Mouse (Mus musculus) G1E (cell line): ENCODE data around the gene Mettl15. TPM values are rescaled to one million over a fixed set of nuclear protein-coding genes. Genes with fewer than 3 reads are reported as not detected.
A peak's percentile ranks its signal among the peaks of the same experiment; 100 is the strongest.

ENCODE experiments used
- ATAC-seq: 2 replicates; pipeline ENCODE4 v1.8.0; 2016; ENCODE audit warnings: mild to moderate bottlenecking; ENCODE audit not compliant: insufficient number of reproducible peaks, poor library complexity, low FRiP score, severe bottlenecking; ENCODE audit errors: extremely low read depth
- DNase-seq: peaks from one replicate; pipeline ENCODE4 v3.0.0; 2012; ENCODE audit warnings: low spot score
- H3K27me3 ChIP-seq: 2 replicates; pipeline ENCODE4 v1.6.1; 2012; ENCODE audit warnings: mild to moderate bottlenecking, low read length, inconsistent platforms; ENCODE audit not compliant: insufficient read depth
- H3K36me3 ChIP-seq: replicated peaks from 2 replicates; pipeline ENCODE3; 2012; ENCODE audit warnings: mild to moderate bottlenecking, inconsistent platforms
- H3K4me1 ChIP-seq: 2 replicates; pipeline ENCODE4 v1.6.1; 2012; ENCODE audit warnings: low read depth, low read length, inconsistent platforms, mixed read lengths; ENCODE audit not compliant: insufficient read depth
- H3K4me3 ChIP-seq: 2 replicates; pipeline ENCODE4 v1.5.1; 2012; ENCODE audit warnings: low read depth, mild to moderate bottlenecking, inconsistent platforms, low read length, moderate library complexity, mixed read lengths
- H3K9me3 ChIP-seq: replicated peaks from 2 replicates; pipeline ENCODE4 v1.6.1; 2012; ENCODE audit warnings: inconsistent platforms
- CTCF ChIP-seq: IDR thresholded peaks from 2 replicates; pipeline ENCODE4 v1.5.1; 2012; ENCODE audit warnings: low read depth, low read length, inconsistent platforms, mixed read lengths
- GATA1 ChIP-seq: IDR thresholded peaks from 2 replicates; pipeline ENCODE4 v1.6.1; 2012; ENCODE audit warnings: borderline replicate concordance, low read length, inconsistent platforms, mixed read lengths
- GATA2 ChIP-seq: IDR thresholded peaks from 2 replicates; pipeline ENCODE4 v1.6.1; 2012; ENCODE audit warnings: low read depth, low read length, inconsistent platforms, borderline replicate concordance
- POLR2AphosphoS5 ChIP-seq: IDR thresholded peaks from 2 replicates; pipeline ENCODE4 v1.6.1; 2012; ENCODE audit warnings: low read depth, low read length, inconsistent platforms; ENCODE audit not compliant: insufficient replicate concordance
- TAL1 ChIP-seq: conservative IDR thresholded peaks from 2 replicates; pipeline ENCODE4 v1.6.1; 2012; ENCODE audit warnings: low read depth, low read length, inconsistent platforms, mixed read lengths
- polyA plus RNA-seq: library from polyadenylated mRNA; stranded (reverse); fragments of >175 nt; gene quantifications from 2 replicates; pipeline ENCODE4 v1.2.3, GENCODE M21; 2012
- total RNA-seq, 2 experiments: library from RNA; stranded (forward) in 1 of 2; stranded (reverse) in 1 of 2; fragments of 200-1000 nt in 1 of 2; fragments of >200 nt in 1 of 2; fragmentation: Nextera tagmentation in 1 of 2; gene quantifications; 2 replicates each; pipeline ENCODE4 v1.2.3; 2014 to 2017

Gene Mettl15
- total and polyA plus RNA-seq, 3 experiments: 0.51 to 9.1 (median 5.2) TPM

GRCm38 (mm10) chr2:109289327-109289726 is 8.8 kb upstream of the Mettl15 start:
- Histone ChIP-seq H3K36me3 (peaks cover 60% of the 10 kb centered on the region), H3K27me3 (no peaks in the 10 kb centered on the region), H3K4me1 (peaks cover 8% of the 10 kb centered on the region), H3K4me3 (no peak overlapping the region), H3K9me3 (no peaks in the 10 kb centered on the region)
- TF ChIP-seq TAL1 (no peak), GATA1 (no peak), CTCF (no peak), GATA2 (no peak), POLR2AphosphoS5 (no peak)
- no peak for ATAC-seq
- no peak for DNase-seq

- H3K9me3 ChIP-seq: no peaks in the 10 kb centered on the region
- peaks cover 22% of the 10 kb centered on the region for H3K36me3 ChIP-seq
- DNase-seq: no peak
- ATAC-seq: no peak
- H3K4me1 ChIP-seq: peaks cover 19% of the 10 kb centered on the region
- H3K4me3 ChIP-seq: no peak overlapping the region
- TF ChIP-seq GATA2: no peak
- TF ChIP-seq POLR2AphosphoS5: no peak
- TF ChIP-seq CTCF: no peak
- TF ChIP-seq GATA1: no peak
- TF ChIP-seq TAL1: 0 out of 2 replicates have a peak, but pooled peaks have one; percentile 6
- H3K27me3 ChIP-seq: no peaks in the 10 kb centered on the region
Observed at GRCm38 (mm10) chr2:109284121-109284520, 3.6 kb upstream of the Mettl15 start.

DNA sequence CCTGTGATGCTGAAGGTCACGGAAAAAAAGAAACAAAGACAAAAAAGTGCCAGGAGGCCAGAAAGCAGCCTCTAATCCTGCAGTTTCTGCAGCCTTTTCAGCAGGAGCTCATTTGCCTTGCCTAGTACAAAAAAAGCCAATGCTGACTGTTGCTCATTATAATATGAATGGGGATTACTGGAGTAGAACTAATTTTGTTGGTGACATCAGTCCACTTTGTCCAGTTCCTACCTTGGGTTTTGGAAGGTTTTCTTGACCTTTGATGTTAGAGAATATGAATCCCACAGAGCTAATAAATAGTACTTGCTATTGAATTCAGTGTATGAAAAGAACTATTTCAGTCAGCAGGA is 768 bp upstream of the Mettl15 start:
- Histone ChIP-seq H3K36me3 (peaks cover 13% of the 10 kb centered on the region), H3K27me3 (no peaks in the 10 kb centered on the region), H3K4me1 (peaks cover 19% of the 10 kb centered on the region), H3K4me3 (peak overlapping the region; percentile 94), H3K9me3 (no peaks in the 10 kb centered on the region)
- ATAC-seq (no peak), DNase-seq (no peak)
- TF ChIP-seq GATA1 (no peak), POLR2AphosphoS5 (no peak), GATA2 (no peak), CTCF (no peak), TAL1 (no peak)

GRCm38 (mm10) chr2:109280272-109280599 is 312 bp downstream of the Mettl15 start:
- no peak for ATAC-seq
- H3K4me1 ChIP-seq: peaks cover 13% of the 10 kb centered on the region
- TF ChIP-seq CTCF (no peak), POLR2AphosphoS5 (no peak)
- peaks cover 5% of the 10 kb centered on the region for H3K36me3 ChIP-seq
- H3K27me3 ChIP-seq: no peaks in the 10 kb centered on the region
- H3K4me3 ChIP-seq: peak overlapping the region; percentile 94
- no peaks in the 10 kb centered on the region for H3K9me3 ChIP-seq
- no peak for DNase-seq

DNA sequence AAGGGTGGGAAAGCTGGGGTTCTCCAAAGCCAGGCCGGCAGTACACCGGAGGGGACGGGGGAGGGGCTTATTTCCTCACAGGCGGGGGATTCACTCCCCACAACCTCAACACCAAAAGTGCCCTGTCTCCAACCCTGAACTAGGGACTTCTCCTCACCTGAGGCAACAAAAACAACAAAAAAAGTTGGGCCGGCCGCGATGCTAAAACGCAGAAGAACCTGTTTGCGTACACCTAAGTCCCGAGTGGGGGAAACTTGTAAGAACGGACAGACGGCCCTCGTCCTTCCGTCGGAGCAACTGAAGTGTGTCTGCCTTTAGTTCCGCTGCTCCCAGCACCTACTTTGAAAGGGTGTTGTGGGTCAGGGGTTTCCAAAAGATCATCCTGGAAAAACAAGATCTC is 2.5 kb downstream of the Mettl15 start:
- Histone ChIP-seq H3K9me3 (no peaks in the 10 kb centered on the region), H3K36me3 (no peaks in the 10 kb centered on the region), H3K4me1 (peaks cover 7% of the 10 kb centered on the region; the same call in 1 of the 2 replicates), H3K27me3 (no peaks in the 10 kb centered on the region), H3K4me3 (peak overlapping the region; percentile 70)
- DNase-seq (peak; percentile 5), ATAC-seq (0 out of 2 replicates have a peak, but pooled peaks have one; percentile 29)
- TF ChIP-seq GATA2 (no peak), CTCF (no peak), GATA1 (no peak), TAL1 (no peak), POLR2AphosphoS5 (no peak)

- Histone ChIP-seq H3K4me1 (peaks cover 7% of the 10 kb centered on the region; the same call in 1 of the 2 replicates), H3K27me3 (no peaks in the 10 kb centered on the region), H3K36me3 (no peaks in the 10 kb centered on the region), H3K9me3 (no peaks in the 10 kb centered on the region), H3K4me3 (peak overlapping the region; percentile 70)
- TF ChIP-seq CTCF (no peak), TAL1 (no peak), POLR2AphosphoS5 (no peak), GATA1 (no peak), GATA2 (no peak)
- ATAC-seq (no peak), DNase-seq (no peak)
Observed at GRCm38 (mm10) chr2:109277593-109277992, 3.0 kb downstream of the Mettl15 start.

DNA sequence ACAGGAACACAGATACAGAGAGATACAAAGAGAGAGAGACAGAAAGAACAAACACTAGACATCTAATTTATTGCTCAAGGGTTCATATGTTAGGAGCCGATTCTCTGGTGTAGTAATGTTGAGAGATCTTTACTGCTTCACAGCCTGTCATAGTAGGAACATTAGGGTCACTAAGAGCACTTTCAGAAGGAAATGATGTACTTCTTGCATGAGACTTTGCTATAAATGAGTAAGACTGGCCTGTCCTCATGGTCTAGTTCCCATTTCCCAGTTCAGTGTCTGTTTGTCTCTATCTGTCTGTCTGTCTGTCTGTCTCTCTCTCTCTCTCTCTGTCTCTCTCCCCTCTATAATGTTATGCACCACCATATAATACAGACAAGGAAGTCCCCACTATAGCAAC is 7.5 kb downstream of the Mettl15 start:
- Histone ChIP-seq H3K27me3 (no peaks in the 10 kb centered on the region), H3K9me3 (no peaks in the 10 kb centered on the region), H3K4me3 (no peak overlapping the region), H3K36me3 (no peaks in the 10 kb centered on the region), H3K4me1 (no peaks in the 10 kb centered on the region)
- ATAC-seq (no peak), DNase-seq (no peak)
- TF ChIP-seq GATA2 (no peak), POLR2AphosphoS5 (no peak)
